Mouse (Mus musculus) heart, postnatal 25 days (tissue): Measurements from ENCODE around the gene Mettl26. TPM values are rescaled to one million over a fixed set of nuclear protein-coding genes. Genes with fewer than 3 reads are reported as not detected.

Experiments used
- DNase-seq: peaks from one replicate; pipeline ENCODE4 v3.0.0; 2022; ENCODE audit warnings: low spot score
- intact Hi-C: fragments of 180-260 bp; cut with DNase I; formaldehyde crosslinking; loops from one replicate; pipeline ENCODE4 v1.15.1; 2025
- total RNA-seq, 2 experiments: library from RNA; stranded (reverse); gene quantifications; 2 replicates each; pipeline ENCODE4 v1.2.3; 2021

Mettl26 gene
- total RNA-seq: 10 to 100 TPM; 13.6 to 14.4 TPM

- peak; percentile 80 for DNase-seq
These were observed at the start of gene Mettl26 for GRCm38 (mm10) chr17:25874721-25875170. Gene Mettl26 (plus strand): TSS chr17:25875074.

DNA sequence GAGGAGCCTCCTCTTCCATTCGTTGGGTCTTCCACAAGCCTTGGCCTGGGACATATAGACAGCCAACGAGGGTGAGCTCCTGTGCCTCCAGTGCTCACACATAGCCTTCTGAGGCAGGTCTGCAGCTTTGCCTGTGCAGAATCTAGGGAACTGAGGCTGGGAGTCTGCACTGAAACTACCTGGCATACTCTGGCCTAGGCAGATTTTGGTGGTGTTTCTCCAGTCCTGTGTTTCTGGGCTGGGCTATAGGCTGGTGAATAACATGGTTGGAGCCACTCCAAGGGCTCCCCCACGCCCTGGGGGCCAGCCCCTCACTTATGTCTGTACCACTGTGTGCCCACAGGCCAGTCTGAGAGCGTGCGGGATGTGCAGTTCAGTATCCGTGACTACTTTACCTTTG is 49.6 kb upstream of the Mettl26 start:
- intact Hi-C loops: no loop called here

More at GRCm38 (mm10) chr17:25874721-25875170, at the start of gene Mettl26:
- intact Hi-C loops: no loop called here

GRCm38 (mm10) chr17:25825984-25826570 is 48.8 kb upstream of the Mettl26 start:
- intact Hi-C loops: no loop called here
- no peak for DNase-seq

More for the DNA sequence above, 49.6 kb upstream of the Mettl26 start:
- no peak for DNase-seq

- intact Hi-C loops: no loop called here
- DNase-seq: no peak
These were observed 47.9 kb upstream of the Mettl26 start for GRCm38 (mm10) chr17:25827011-25827410.

DNA sequence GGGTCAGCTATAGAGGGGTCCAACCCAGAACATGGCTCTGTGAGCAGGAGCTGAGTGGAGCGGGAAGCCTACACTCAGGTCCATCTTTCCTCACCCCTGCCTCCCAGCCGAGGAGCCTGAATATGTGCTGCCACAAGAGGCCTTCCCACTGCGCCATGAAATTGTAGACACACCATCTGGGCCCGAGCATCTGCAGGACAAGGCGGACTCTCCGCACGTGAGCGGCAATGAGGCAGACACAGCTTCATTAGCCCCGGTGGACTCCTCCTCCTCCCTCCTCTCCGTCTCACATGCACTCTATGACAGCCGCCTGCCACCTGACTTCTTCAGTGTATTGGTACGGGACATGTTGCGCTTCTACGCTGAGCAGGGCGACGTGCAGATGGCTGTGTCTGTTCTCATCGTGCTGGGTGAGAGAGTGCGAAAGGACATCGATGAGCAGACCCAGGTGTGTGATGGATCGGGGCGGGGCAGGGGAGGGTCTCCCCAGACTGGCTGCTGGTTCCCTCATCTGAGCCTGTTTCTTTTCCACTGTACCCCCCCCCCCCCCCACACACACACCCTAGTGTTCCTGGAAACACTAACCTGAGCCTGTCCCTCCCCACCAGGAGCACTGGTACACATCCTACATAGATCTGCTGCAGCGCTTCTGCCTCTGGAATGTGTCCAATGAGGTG is 47.2 kb upstream of the Mettl26 start:
- intact Hi-C loops: no loop called here
- DNase-seq: no peak

DNA sequence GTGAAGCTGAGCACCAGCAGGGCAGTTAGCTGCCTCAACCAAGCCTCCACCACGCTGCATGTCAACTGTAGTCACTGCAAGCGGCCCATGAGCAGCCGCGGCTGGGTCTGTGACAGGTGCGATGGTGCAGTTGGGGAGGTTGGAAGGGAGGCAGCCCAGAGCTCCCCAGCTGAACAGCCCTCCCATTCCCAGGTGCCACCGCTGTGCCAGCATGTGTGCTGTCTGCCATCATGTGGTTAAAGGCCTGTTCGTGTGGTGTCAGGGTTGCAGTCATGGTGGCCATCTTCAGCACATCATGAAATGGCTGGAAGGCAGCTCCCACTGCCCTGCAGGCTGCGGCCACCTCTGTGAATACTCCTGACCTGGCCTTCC is 46.7 kb upstream of the Mettl26 start:
- DNase-seq: no peak
- intact Hi-C loops: no loop called here

DNA sequence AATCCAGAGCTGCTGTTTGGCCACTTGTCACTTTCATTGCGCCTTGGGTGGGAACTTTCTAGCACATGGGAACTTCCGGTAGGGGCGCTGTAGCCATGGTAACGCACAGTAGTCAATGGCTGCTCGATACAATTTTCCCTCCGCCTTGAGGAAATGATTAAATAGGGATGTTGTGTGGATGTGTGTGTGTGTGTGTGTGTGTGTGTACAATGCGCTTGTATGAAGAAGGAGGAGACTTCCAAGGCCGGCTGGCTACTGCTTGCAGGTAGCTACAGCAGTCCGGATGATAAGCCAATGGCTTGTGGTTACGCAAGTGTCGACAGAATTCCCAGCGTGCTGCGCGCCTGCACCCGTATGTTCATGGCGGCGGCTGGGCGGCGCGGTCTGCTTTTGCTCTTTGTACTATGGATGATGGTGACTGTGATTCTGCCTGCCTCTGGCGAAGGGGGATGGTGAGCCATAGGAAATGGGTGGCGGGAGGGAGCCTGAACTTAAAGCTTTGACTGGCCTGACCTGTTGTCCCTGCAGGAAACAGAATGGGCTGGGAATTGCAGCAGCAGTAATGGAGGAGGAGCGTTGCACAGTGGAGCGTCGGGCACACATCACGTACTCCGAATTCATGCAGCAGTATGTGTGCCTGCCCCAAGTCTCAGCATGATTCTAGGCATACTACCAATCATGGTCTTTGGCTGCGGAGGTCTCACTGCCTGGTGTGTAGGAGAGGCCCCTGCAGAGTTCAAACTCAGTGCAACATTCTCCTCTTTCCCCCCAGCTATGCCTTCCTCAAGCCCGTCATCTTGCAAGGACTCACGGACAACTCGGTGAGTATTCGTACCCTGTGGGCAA is 45.9 kb upstream of the Mettl26 start, which contains the start of gene Jmjd8:
TSS of gene Jmjd8 (plus strand) at position 156 of the 846 bp plus-strand sequence.
- DNase-seq: peak; percentile 57
- intact Hi-C loops: no loop called here

DNA sequence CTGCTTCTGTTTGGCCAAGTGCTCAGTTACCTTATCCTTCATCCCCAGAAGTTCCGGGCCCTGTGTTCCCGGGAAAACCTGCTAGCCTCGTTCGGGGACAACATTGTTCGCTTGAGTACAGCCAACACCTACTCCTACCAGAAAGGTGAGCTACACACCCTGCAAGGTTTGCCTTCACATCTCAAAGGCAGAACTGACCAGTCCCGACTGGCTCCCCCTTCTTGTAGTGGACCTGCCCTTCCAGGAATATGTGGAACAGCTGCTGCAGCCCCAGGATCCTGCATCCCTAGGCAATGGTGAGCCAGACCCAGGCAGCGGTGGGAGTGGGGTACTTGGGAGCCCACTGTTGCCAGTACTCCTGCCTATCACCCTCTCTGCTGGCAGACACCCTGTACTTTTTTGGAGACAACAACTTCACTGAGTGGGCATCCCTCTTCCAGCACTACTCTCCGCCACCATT is 45.3 kb upstream of the Mettl26 start:
- intact Hi-C loops: loop anchor here (5.0 kb wide), 1 partner anchor 38 kb away; the partner anchor contains the start of gene Mcrip2

DNA sequence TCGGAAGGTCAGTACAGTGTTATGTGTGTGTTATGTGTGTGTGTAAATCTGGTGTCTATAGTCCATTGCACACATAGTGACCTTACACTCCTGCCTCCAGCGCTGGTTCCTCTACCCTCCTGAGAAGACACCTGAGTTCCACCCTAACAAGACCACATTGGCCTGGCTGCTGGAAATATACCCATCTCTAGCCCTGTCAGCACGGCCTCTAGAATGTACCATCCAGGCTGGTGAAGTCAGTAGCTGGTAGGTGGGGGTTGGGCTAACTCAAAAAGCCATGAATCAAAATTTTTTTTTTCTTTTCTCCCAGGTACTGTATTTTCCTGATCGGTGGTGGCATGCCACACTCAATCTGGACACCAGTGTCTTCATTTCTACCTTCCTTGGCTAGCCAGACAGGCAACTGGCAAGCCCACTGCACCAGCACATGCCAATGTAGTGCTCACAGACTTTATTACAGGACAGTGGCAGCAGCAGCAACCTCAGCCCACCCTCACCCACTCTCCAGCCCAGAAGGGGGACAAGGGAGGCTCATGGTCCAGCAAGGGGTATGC is 44.6 kb upstream of the Mettl26 start:
- intact Hi-C loops: loop anchor here (5.0 kb wide), 1 partner anchor 37 kb away; the partner anchor contains the start of gene Mcrip2
- DNase-seq: no peak

More for the DNA sequence above, 45.3 kb upstream of the Mettl26 start:
- DNase-seq: no peak

- no peak for DNase-seq
- intact Hi-C loops: loop anchor here (5.0 kb wide), 1 partner anchor 36 kb away; the partner anchor contains the start of gene Mcrip2
These were observed 44.0 kb upstream of the Mettl26 start for GRCm38 (mm10) chr17:25830806-25831431.

- DNase-seq: no peak
- intact Hi-C loops: loop anchor here (5.0 kb wide), 1 partner anchor 36 kb away; the partner anchor contains the start of gene Mcrip2
These were observed 43.2 kb upstream of the Mettl26 start for GRCm38 (mm10) chr17:25831451-25832281.

GRCm38 (mm10) chr17:25832436-25833290 is 42.2 kb upstream of the Mettl26 start:
- DNase-seq: peak; percentile 99
- intact Hi-C loops: loop anchor here (5.0 kb wide), 1 partner anchor 35 kb away; the partner anchor contains the start of gene Mcrip2

DNA sequence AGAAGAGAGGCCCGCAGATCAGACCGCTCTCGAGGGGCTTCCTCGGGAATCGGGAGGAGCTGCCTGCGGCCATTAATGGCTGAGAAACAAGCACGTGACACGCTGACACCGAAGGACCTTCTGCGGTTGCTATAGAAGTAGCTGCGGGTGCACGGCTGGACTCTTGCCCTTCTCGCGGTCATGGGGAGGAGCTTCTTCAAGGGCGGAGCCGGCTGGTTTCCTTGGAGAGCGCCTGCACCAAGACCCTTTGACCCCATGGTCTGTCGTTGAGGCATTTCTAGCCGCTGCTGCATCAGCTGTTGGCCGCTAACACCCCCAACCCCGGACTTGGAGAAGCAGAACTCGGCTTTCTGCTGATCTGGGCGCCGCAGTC is 41.6 kb upstream of the Mettl26 start, which contains the start of gene Stub1:
TSS of gene Stub1 (minus strand) at position 114 of the 373 bp plus-strand sequence.
- intact Hi-C loops: loop anchor here (5.0 kb wide), 1 partner anchor 34 kb away; the partner anchor contains the start of gene Mcrip2
- DNase-seq: peak; percentile 88

DNA sequence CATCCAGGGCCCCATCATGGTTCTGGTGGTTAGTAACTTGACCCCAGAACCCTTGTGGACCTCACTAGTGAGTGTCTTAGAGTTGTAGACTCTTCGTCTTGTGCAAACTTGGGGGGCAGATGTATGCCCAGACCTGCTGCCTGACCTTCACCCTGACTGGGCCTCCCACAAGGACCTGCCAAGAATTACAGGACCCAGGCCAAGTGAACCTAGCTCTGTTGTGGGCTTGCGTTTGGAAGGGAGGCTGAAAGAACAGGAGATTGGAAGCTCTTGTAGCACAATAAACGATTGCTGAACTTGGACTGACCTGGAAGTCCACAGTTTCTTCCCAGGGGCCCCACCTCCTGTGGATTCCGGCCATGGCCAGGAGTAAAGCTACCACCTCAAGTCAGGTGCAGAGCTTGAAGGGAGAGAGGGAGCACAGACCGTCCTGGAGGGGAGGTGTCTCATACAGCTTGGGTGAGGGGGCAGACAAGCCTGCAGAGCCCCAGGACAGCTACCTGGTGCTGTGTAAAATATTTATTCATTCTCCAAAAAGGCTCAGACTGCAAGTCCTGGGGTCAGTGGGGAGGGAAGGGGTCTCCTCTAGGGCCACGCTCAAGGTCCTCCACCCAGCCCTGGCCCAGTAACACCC is 40.8 kb upstream of the Mettl26 start:
- no peak for DNase-seq
- intact Hi-C loops: loop anchor here (5.0 kb wide), 1 partner anchor 33 kb away; the partner anchor contains the start of gene Mcrip2

- DNase-seq: no peak
- intact Hi-C loops: loop anchor here (5.0 kb wide), 1 partner anchor 33 kb away; the partner anchor contains the start of gene Mcrip2
These were observed 40.2 kb upstream of the Mettl26 start for GRCm38 (mm10) chr17:25834595-25835222.

DNA sequence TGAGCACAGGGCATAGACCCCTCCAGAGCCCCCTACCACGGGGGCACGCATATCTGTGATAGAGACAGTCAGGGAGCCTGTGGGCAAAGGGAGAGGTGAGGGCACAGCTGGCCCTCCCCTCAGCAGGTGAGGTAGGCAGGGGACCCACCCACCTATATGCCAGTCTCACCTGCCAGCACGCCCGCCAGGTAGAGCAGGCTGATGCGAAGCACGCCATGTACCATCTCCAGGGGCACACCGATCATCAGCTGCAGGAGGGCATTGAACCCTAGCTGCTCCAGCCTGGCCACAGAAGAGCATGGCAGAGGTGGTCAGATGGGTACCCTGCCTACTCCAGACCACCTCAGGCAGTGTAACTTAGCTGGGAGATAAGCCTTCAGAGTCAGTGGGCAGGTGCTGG is 39.6 kb upstream of the Mettl26 start:
- DNase-seq: no peak
- intact Hi-C loops: no loop called here
